Mouse (Mus musculus): ENCODE measurements around the gene Dnajb13. TPM values are rescaled to one million over a fixed set of nuclear protein-coding genes. Genes with fewer than 3 reads are reported as not detected.

Dnajb13 gene
- total and polyA plus RNA-seq, 2 experiments from 2014 or later: 3.4 to 7.0 TPM

- WGBS: 77% methylated on average over 6 of the region's 6 CpGs
- Histone ChIP-seq H3K36me3 (ENCODE audit: insufficient read depth) (no peaks in the 10 kb centered on the region), H3K9me3 (ENCODE audit: low read length) (no peaks in the 10 kb centered on the region), H3K27ac (ENCODE audit: low read depth, low read length) (peak overlapping the region; percentile 54), H3K9ac (no peak overlapping the region), H3K4me3 (ENCODE audit: low read depth, low read length) (no peak overlapping the region), H3K27me3 (ENCODE audit: insufficient read depth, low read length) (no peaks in the 10 kb centered on the region), H3K4me2 (ENCODE audit: low read depth) (peak overlapping the region; percentile 8; the same call in 1 of the 2 replicates), H3K4me1 (ENCODE audit: insufficient read depth) (peaks cover 20% of the 10 kb centered on the region)
- DNase-seq (no peak), ATAC-seq (no peak)
- TF ChIP-seq CTCF (IDR thresholded peaks at IDR 0.05; ENCODE audit: low read depth): no peak
Observed at GRCm38 (mm10) chr7:100496371-100496770, 18.4 kb downstream of the Dnajb13 start.

GRCm38 (mm10) chr7:100495581-100496251 lies 19.0 kb downstream of the Dnajb13 start:
- peaks cover 20% of the 10 kb centered on the region for H3K4me1 ChIP-seq (ENCODE audit: insufficient read depth)
- H3K27ac ChIP-seq (ENCODE audit: low read depth, low read length): peak overlapping the region; percentile 66
- no peaks in the 10 kb centered on the region for H3K27me3 ChIP-seq (ENCODE audit: insufficient read depth, low read length)
- TF ChIP-seq CTCF (IDR thresholded peaks at IDR 0.05; ENCODE audit: low read depth): 0 out of 2 replicates have a peak, but pooled peaks have one; percentile 11
- ATAC-seq: peak; percentile 92
- peak overlapping the region; percentile 6; the same call in 1 of the 2 replicates for H3K9ac ChIP-seq
- peak; percentile 76 for DNase-seq
- no peaks in the 10 kb centered on the region for H3K9me3 ChIP-seq (ENCODE audit: low read length)
- H3K36me3 ChIP-seq (ENCODE audit: insufficient read depth): no peaks in the 10 kb centered on the region
- H3K4me2 ChIP-seq (ENCODE audit: low read depth): peak overlapping the region; percentile 19; the same call in 1 of the 2 replicates
- 24% methylated on average over 11 of the region's 11 CpGs for WGBS
- H3K4me3 ChIP-seq (ENCODE audit: low read depth, low read length): no peak overlapping the region

- Histone ChIP-seq H3K4me1 (ENCODE audit: insufficient read depth) (peaks cover 20% of the 10 kb centered on the region), H3K4me3 (ENCODE audit: low read depth, low read length) (no peak overlapping the region), H3K36me3 (ENCODE audit: insufficient read depth) (no peaks in the 10 kb centered on the region), H3K9me3 (ENCODE audit: low read length) (no peaks in the 10 kb centered on the region), H3K9ac (no peak overlapping the region), H3K4me2 (ENCODE audit: low read depth) (0 out of 2 replicates have a peak overlapping the region, but pooled peaks have one; percentile 19), H3K27ac (ENCODE audit: low read depth, low read length) (peak overlapping the region; percentile 66), H3K27me3 (ENCODE audit: insufficient read depth, low read length) (no peaks in the 10 kb centered on the region)
- DNase-seq (no peak), ATAC-seq (no peak)
- TF ChIP-seq CTCF (IDR thresholded peaks at IDR 0.05; ENCODE audit: low read depth): no peak
- 50% methylated on average over 8 of the region's 8 CpGs for WGBS
Observed at GRCm38 (mm10) chr7:100495042-100495441, 19.7 kb downstream of the Dnajb13 start.

GRCm38 (mm10) chr7:100494415-100494831 lies 20.3 kb downstream of the Dnajb13 start:
- Histone ChIP-seq H3K9me3 (ENCODE audit: low read length) (no peaks in the 10 kb centered on the region), H3K4me1 (ENCODE audit: insufficient read depth) (peaks cover 20% of the 10 kb centered on the region), H3K27me3 (ENCODE audit: insufficient read depth, low read length) (no peaks in the 10 kb centered on the region), H3K36me3 (ENCODE audit: insufficient read depth) (no peaks in the 10 kb centered on the region), H3K4me3 (ENCODE audit: low read depth, low read length) (no peak overlapping the region), H3K4me2 (ENCODE audit: low read depth) (peak overlapping the region; percentile 61; the same call in 1 of the 2 replicates), H3K9ac (no peak overlapping the region), H3K27ac (ENCODE audit: low read depth, low read length) (no peak overlapping the region)
- DNase-seq: no peak
- no peak for ATAC-seq
- TF ChIP-seq CTCF (IDR thresholded peaks at IDR 0.05; ENCODE audit: low read depth): no peak
- 90% methylated on average over 7 of the region's 7 CpGs for WGBS

GRCm38 (mm10) chr7:100493484-100494414 lies 21.0 kb downstream of the Dnajb13 start:
- Histone ChIP-seq H3K9me3 (ENCODE audit: low read length) (no peaks in the 10 kb centered on the region), H3K27me3 (ENCODE audit: insufficient read depth, low read length) (no peaks in the 10 kb centered on the region), H3K4me3 (ENCODE audit: low read depth, low read length) (peak overlapping the region; percentile 37), H3K36me3 (ENCODE audit: insufficient read depth) (no peaks in the 10 kb centered on the region), H3K9ac (0 out of 2 replicates have a peak overlapping the region, but pooled peaks have one; percentile 37), H3K4me2 (ENCODE audit: low read depth) (peak overlapping the region; percentile 61), H3K4me1 (ENCODE audit: insufficient read depth) (peaks cover 20% of the 10 kb centered on the region), H3K27ac (ENCODE audit: low read depth, low read length) (0 out of 2 replicates have a peak overlapping the region, but pooled peaks have one; percentile 21)
- no peak for ATAC-seq
- no peak for TF ChIP-seq CTCF (IDR thresholded peaks at IDR 0.05; ENCODE audit: low read depth)
- 36% methylated on average over 19 of the region's 19 CpGs for WGBS
- peak; percentile 56 for DNase-seq

GRCm38 (mm10) chr7:100493117-100493483 lies 21.7 kb downstream of the Dnajb13 start, which contains the start of gene Ucp2:
Gene Ucp2, plus strand, starts transcription at chr7:100493337.
- Histone ChIP-seq H3K4me3 (ENCODE audit: low read depth, low read length) (peak within 1 kb of the TSS; percentile 37), H3K36me3 (ENCODE audit: insufficient read depth) (no peaks in the 10 kb centered on the region), H3K27me3 (ENCODE audit: insufficient read depth, low read length) (no peaks in the 10 kb centered on the region), H3K9me3 (ENCODE audit: low read length) (no peaks in the 10 kb centered on the region), H3K4me2 (ENCODE audit: low read depth) (peak within 1 kb of the TSS; percentile 61), H3K9ac (peak within 1 kb of the TSS; percentile 37; the same call in 1 of the 2 replicates), H3K27ac (ENCODE audit: low read depth, low read length) (peak within 1 kb of the TSS; percentile 21; the same call in 1 of the 2 replicates), H3K4me1 (ENCODE audit: insufficient read depth) (peaks cover 20% of the 10 kb centered on the region)
- TF ChIP-seq CTCF (IDR thresholded peaks at IDR 0.05; ENCODE audit: low read depth): no peak
- 1% methylated on average over 26 of the region's 27 CpGs for WGBS
- peak; percentile 29 for DNase-seq
- ATAC-seq: no peak

Data from forebrain, postnatal 0 days (tissue).